Mouse (Mus musculus) heart, adult 2 months (tissue): ENCODE results near the gene Meis1.

Experiments used
- CTCF ChIP-seq: fragments of 200-600 bp; IDR thresholded peaks from 2 replicates; pipeline ENCODE4 v1.8.1; 2022; ENCODE audit warnings: antibody characterized with exemption, mild to moderate bottlenecking, moderate library complexity
- EP300 ChIP-seq: fragments of 200-500 bp; IDR thresholded peaks from 2 replicates; pipeline ENCODE4 v1.6.1; 2011; ENCODE audit warnings: low read depth, low read length, control low read depth; ENCODE audit not compliant: insufficient read depth
- POLR2A ChIP-seq: fragments of 200-500 bp; IDR thresholded peaks from 2 replicates; pipeline ENCODE4 v1.6.1; 2011; ENCODE audit warnings: mild to moderate bottlenecking, low read depth, low read length, control low read depth; ENCODE audit not compliant: insufficient read depth

GRCm38 (mm10) chr11:18919162-18919762 is 99.5 kb downstream of the Meis1 start:
- TF ChIP-seq CTCF (no peak), POLR2A (no peak), EP300 (no peak)
